Comparison of ENCODE assay signal across 24 mouse cellular contexts in the genomic region with DNA sequence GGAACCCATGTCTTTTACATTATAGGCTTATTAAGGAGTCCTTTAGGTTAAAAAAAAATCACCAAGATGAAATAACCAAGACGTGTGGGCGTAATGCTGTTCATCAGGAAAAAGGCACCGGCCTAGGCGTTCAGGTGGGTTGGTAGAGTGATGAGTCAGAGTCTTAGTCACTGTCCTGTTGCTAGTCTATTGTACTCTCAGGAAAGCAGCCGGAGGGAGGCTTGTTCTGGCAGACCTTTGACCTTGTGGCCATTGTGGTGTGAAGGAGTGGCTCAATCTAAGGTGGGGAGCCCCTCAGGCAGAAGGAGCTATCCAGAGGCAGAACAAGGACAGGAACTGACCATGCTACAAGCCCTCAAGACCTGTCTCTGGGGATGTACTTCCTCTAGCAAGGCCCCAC.
DNase-seq lines count a peak whose midpoint lies in the region; ATAC-seq and TF ChIP-seq lines count a peak whose summit lies in the region.
"Had no signal": no experiment of that assay in that cellular context is flagged by ENCODE, and none has a peak within 500 bp of the region (broad histone marks: within the 10 kb centered on the region; RNA-seq: fewer than 3 reads in every experiment).

No protein-coding gene starts in this region.

- H3K4me3 ChIP-seq in midbrain, embryonic 15.5 days = no peak overlapping the region
- H3K4me3 ChIP-seq: embryonic facial prominence, embryonic 15.5 days; erythroblast, embryonic 14.5 days; forebrain, embryonic 10.5 days; heart, embryonic 15.5 days; hindbrain, embryonic 13.5 days; intestine, embryonic 15.5 days had no signal

- DNase-seq in right cerebral cortex, adult 18-20 months = peak; percentile 2
- no peak for DNase-seq in right cerebral cortex, postnatal 10 days (ENCODE audit: low spot score in 2 of 2)
- no peak for DNase-seq in Patski (ENCODE audit: low read depth, low spot score)
- DNase-seq in brain, adult 2 months (ENCODE audit: low read depth, low spot score) = peak; percentile 27
- no peak for DNase-seq in heart, adult 8-10 months (ENCODE audit: low spot score)
- DNase-seq in urinary bladder, postnatal 36 days (ENCODE audit: low spot score in 2 of 2) = no peak
- DNase-seq: adrenal gland, postnatal 25 days; cerebellum, adult 8-10 months; cerebellum, postnatal 14 days; embryo, embryonic 11 days; gastrocnemius, postnatal 10 days; heart, adult 18-20 months; heart, postnatal 14 days; kidney, adult 18-20 months had no signal

- TF ChIP-seq CTCF in Patski (IDR thresholded peaks at IDR 0.05) = no peak

- H3K4me1 ChIP-seq in midbrain, embryonic 15.5 days = no peaks in the 10 kb centered on the region
- H3K4me1 ChIP-seq: embryonic facial prominence, embryonic 15.5 days; forebrain, embryonic 10.5 days; heart, embryonic 15.5 days; hindbrain, embryonic 13.5 days; intestine, embryonic 15.5 days had no signal

- CTCF ChIA-PET in Patski (lab: Charles Lee) = no interaction called here

- no peak overlapping the region for H3K27ac ChIP-seq in midbrain, embryonic 15.5 days
- H3K27ac ChIP-seq: embryonic facial prominence, embryonic 15.5 days; forebrain, embryonic 10.5 days; heart, embryonic 15.5 days; hindbrain, embryonic 13.5 days; intestine, embryonic 15.5 days had no signal

- peaks cover 3% of the 10 kb centered on the region for H3K27me3 ChIP-seq in Patski
- H3K27me3 ChIP-seq in midbrain, embryonic 15.5 days (replicated peaks) = no peaks in the 10 kb centered on the region
- H3K27me3 ChIP-seq: embryonic facial prominence, embryonic 15.5 days; heart, embryonic 15.5 days; hindbrain, embryonic 13.5 days; intestine, embryonic 15.5 days had no signal

- H3K9me3 ChIP-seq in midbrain, embryonic 15.5 days = no peaks in the 10 kb centered on the region
- H3K9me3 ChIP-seq: embryonic facial prominence, embryonic 15.5 days; forebrain, embryonic 10.5 days; heart, embryonic 15.5 days; hindbrain, embryonic 13.5 days; intestine, embryonic 15.5 days had no signal

- H3K36me3 ChIP-seq in midbrain, embryonic 15.5 days (replicated peaks) = no peaks in the 10 kb centered on the region
- H3K36me3 ChIP-seq: embryonic facial prominence, embryonic 15.5 days; forebrain, embryonic 10.5 days; heart, embryonic 15.5 days; hindbrain, embryonic 13.5 days; intestine, embryonic 15.5 days had no signal

- peak; percentile 31 for ATAC-seq in Patski
- no peak for ATAC-seq in midbrain, embryonic 15.5 days (replicated peaks)
- ATAC-seq: activated CD4-positive, CD25-positive, alpha-beta regulatory T cell, adult 4 months; forebrain, embryonic 14.5 days; intestine, embryonic 15.5 days had no signal

- 69% methylated on average over 5 of the region's 5 CpGs for WGBS in midbrain, embryonic 15.5 days

- POLR2A ChIA-PET in Patski (lab: Charles Lee) = no interaction called here

- in situ Hi-C loops in Patski (cut with MboI; ENCODE audit: low pct_unique_long_range_greater_than_20kb) = no loop called here

- H3K9ac ChIP-seq in midbrain, embryonic 15.5 days = no peak overlapping the region
- H3K9ac ChIP-seq: embryonic facial prominence, embryonic 15.5 days; heart, embryonic 15.5 days; hindbrain, embryonic 13.5 days; intestine, embryonic 15.5 days had no signal

- H3K4me2 ChIP-seq in midbrain, embryonic 15.5 days = no peak overlapping the region
- H3K4me2 ChIP-seq: embryonic facial prominence, embryonic 15.5 days; heart, embryonic 11.5 days; heart, embryonic 15.5 days; hindbrain, embryonic 13.5 days; intestine, embryonic 15.5 days had no signal

Comparison
In these comparisons a context has a peak if more than half of its experiments do, and no peak if none do; other contexts are left out.
1. DNase-seq: peak in right cerebral cortex, adult 18-20 months (single experiment) and brain, adult 2 months (single experiment); none in right cerebral cortex, postnatal 10 days (0 of 2), Patski (single experiment), heart, adult 8-10 months (single experiment) and urinary bladder, postnatal 36 days (0 of 2).